Mouse (Mus musculus) lung, embryonic 16.5 days (tissue): ENCODE results near the gene Zpr1. TPM values are rescaled to one million over a fixed set of nuclear protein-coding genes. Genes with fewer than 3 reads are reported as not detected.

Experiments used
- ATAC-seq: fragments of 200-750 bp; cut with Nextera tagmentation; 2 replicates; pipeline ENCODE4 v1.8.0; 2017; ENCODE audit warnings: low read depth, mild to moderate bottlenecking, moderate library complexity
- H3K27ac ChIP-seq: fragments of 300-500 bp; sonication (generic); 2 replicates; pipeline ENCODE4 v1.5.1; 2014; ENCODE audit warnings: mild to moderate bottlenecking, control low read depth, low read length
- H3K27me3 ChIP-seq: fragments of 300-500 bp; sonication (generic); 2 replicates; pipeline ENCODE4 v1.6.1; 2014; ENCODE audit warnings: low read depth, low read length, mixed read lengths; ENCODE audit not compliant: control insufficient read depth, insufficient read depth
- H3K36me3 ChIP-seq: fragments of 300-500 bp; sonication (generic); 2 replicates; pipeline ENCODE4 v1.6.1; 2014; ENCODE audit warnings: low read length; ENCODE audit not compliant: control insufficient read depth, insufficient read depth
- H3K4me1 ChIP-seq: fragments of 300-500 bp; sonication (generic); replicated peaks from 2 replicates; pipeline ENCODE4 v1.6.1; 2014; ENCODE audit warnings: low read length, mixed read lengths; ENCODE audit not compliant: control insufficient read depth, insufficient read depth
- H3K4me2 ChIP-seq: fragments of 300-500 bp; sonication (generic); 2 replicates; pipeline ENCODE4 v1.6.1; 2014; ENCODE audit warnings: low read depth, low read length, control low read depth
- H3K4me3 ChIP-seq: fragments of 300-500 bp; sonication (generic); 2 replicates; pipeline ENCODE4 v1.5.1; 2014; ENCODE audit warnings: mild to moderate bottlenecking, low read length, control low read depth
- H3K9ac ChIP-seq: fragments of 300-500 bp; sonication (generic); 2 replicates; pipeline ENCODE4 v1.6.1; 2014; ENCODE audit warnings: low read length, control low read depth
- H3K9me3 ChIP-seq: fragments of 300-500 bp; sonication (generic); 2 replicates; pipeline ENCODE4 v1.6.1; 2016; ENCODE audit warnings: low read length; ENCODE audit not compliant: control insufficient read depth
- WGBS: fragments of 180-500 bp; shearing (Covaris S2); extraction: QIAGEN DNeasy Blood & Tissue Kit; methylation state at CpG from one replicate; pipeline ENCODE4 v1.1.7; 2014; 5-methylcytosine and 5-hydroxymethylcytosine counted together
- polyA plus RNA-seq: library from polyadenylated mRNA; unstranded; fragments of >200 nt; fragmentation: Nextera tagmentation; extraction: Ambion mirVana; gene quantifications from 2 replicates; pipeline ENCODE4 v1.2.1, GENCODE M21; 2015

Zpr1 gene
- polyA plus RNA-seq, 1 experiment from 2014 or later, result 44.8 TPM

DNA sequence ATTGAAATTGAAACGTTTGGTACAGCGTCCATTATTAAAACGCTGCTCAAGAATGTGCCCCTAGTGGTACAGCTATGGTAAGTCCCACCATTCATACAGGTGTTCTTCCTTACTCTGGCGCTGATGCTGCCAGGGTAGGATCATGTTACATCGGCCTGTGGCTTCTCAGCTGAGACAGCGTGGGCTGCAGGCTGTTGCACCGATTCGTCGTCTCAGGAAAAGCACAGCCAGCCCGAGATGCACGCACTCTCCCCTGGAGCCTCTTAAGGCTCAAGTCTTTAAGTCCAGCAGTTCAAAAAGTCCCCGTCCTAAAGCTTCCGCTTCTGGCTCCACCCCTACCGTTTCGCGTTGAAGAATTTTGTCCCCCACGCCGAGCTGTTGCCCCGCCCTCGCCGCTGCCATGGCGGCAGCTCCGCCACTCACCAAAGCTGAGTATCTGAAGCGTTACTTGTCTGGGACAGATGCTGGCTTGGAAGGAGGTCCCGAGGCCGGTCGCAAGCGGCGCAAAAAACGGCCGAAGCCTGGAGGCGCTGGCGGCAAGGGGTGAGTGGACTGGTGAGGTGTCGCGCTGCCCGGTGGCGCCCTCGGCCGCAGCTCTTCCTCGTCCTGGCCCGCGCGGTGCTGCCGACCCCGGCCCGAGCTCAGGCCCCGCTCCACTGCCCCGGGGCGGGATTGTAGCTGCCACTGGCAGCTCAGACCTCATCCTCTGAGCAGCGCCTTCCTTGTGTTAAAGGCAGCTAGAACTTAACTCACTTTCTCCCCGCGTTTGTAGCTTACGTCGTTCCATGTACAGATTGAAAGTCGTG lies 10.0 kb downstream of the Zpr1 start, which contains the start of gene Bud13:
TSS of gene Bud13 (plus strand) at position 378 of the 806 bp plus-strand sequence.
- peaks cover 11% of the 10 kb centered on the region for H3K4me1 ChIP-seq
- ATAC-seq, result peak; percentile 96
- no peaks in the 10 kb centered on the region for H3K9me3 ChIP-seq
- no peaks in the 10 kb centered on the region for H3K27me3 ChIP-seq
- WGBS, result under 1% methylated on average over 55 of the region's 55 CpGs
- H3K4me3 ChIP-seq, result peak within 1 kb of the TSS; percentile 83
- peak within 1 kb of the TSS; percentile 89 for H3K27ac ChIP-seq
- peaks cover 25% of the 10 kb centered on the region for H3K36me3 ChIP-seq
- H3K9ac ChIP-seq, result peak within 1 kb of the TSS; percentile 92
- peak within 1 kb of the TSS; percentile 71 for H3K4me2 ChIP-seq

- Histone ChIP-seq H3K27ac (no peak overlapping the region), H3K4me1 (no peaks in the 10 kb centered on the region), H3K4me2 (no peak overlapping the region), H3K9me3 (no peaks in the 10 kb centered on the region), H3K4me3 (no peak overlapping the region), H3K27me3 (no peaks in the 10 kb centered on the region), H3K36me3 (peaks cover 26% of the 10 kb centered on the region; the same call in 1 of the 2 replicates), H3K9ac (no peak overlapping the region)
- 81% methylated on average over 4 of the region's 4 CpGs for WGBS
- ATAC-seq, result no peak
Observed at GRCm38 (mm10) chr9:46298381-46298780, 25.5 kb downstream of the Zpr1 start.

GRCm38 (mm10) chr9:46302142-46302541 lies 29.3 kb downstream of the Zpr1 start:
- WGBS, result 13% methylated on average over 2 of the region's 2 CpGs

GRCm38 (mm10) chr9:46309121-46309520 lies 36.3 kb downstream of the Zpr1 start:
- no peak for ATAC-seq
- 11% methylated on average over 7 of the region's 7 CpGs for WGBS
- H3K4me2 ChIP-seq, result no peak overlapping the region

More at GRCm38 (mm10) chr9:46302142-46302541, 29.3 kb downstream of the Zpr1 start:
- peak; percentile 61; the same call in 1 of the 2 replicates for ATAC-seq
- Histone ChIP-seq H3K36me3 (peaks cover 13% of the 10 kb centered on the region; the same call in 1 of the 2 replicates), H3K4me3 (no peak overlapping the region), H3K4me1 (no peaks in the 10 kb centered on the region), H3K4me2 (no peak overlapping the region), H3K27ac (no peak overlapping the region), H3K9me3 (no peaks in the 10 kb centered on the region), H3K27me3 (no peaks in the 10 kb centered on the region), H3K9ac (no peak overlapping the region)

DNA sequence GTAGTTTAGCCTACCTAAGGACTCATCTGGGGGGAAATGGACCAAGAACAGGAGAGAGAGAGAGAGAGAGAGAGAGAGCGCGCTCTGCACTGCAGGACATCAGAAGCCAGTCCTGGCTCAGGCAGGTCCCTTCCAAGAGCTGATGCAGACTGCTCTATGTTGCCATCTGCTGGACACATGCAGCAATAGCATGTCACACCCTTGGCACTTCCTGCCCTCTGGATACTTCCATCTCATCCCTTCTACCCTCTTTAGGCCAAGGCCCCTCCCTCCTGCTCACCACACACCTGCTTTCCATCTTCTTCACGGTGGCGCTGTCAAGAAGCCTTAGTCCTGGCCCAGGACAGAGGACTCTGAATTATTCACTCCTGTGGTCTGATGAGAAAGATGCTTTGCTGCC lies 41.6 kb downstream of the Zpr1 start:
- 8% methylated on average over 4 of the region's 4 CpGs for WGBS
- H3K27ac ChIP-seq, result no peak overlapping the region

More at GRCm38 (mm10) chr9:46309121-46309520, 36.3 kb downstream of the Zpr1 start:
- H3K36me3 ChIP-seq, result no peaks in the 10 kb centered on the region
- H3K4me1 ChIP-seq, result no peaks in the 10 kb centered on the region
- no peak overlapping the region for H3K27ac ChIP-seq
- H3K4me3 ChIP-seq, result no peak overlapping the region
- no peaks in the 10 kb centered on the region for H3K27me3 ChIP-seq
- H3K9me3 ChIP-seq, result no peaks in the 10 kb centered on the region
- H3K9ac ChIP-seq, result no peak overlapping the region

GRCm38 (mm10) chr9:46314921-46315320 lies 42.1 kb downstream of the Zpr1 start:
- no peak overlapping the region for H3K4me2 ChIP-seq
- H3K4me1 ChIP-seq, result no peaks in the 10 kb centered on the region
- H3K9ac ChIP-seq, result no peak overlapping the region
- no peaks in the 10 kb centered on the region for H3K27me3 ChIP-seq
- H3K36me3 ChIP-seq, result no peaks in the 10 kb centered on the region
- H3K9me3 ChIP-seq, result no peaks in the 10 kb centered on the region
- ATAC-seq, result no peak
- no peak overlapping the region for H3K27ac ChIP-seq
- no peak overlapping the region for H3K4me3 ChIP-seq
- WGBS, result 41% methylated on average over 2 of the region's 2 CpGs

More for the DNA sequence above, 41.6 kb downstream of the Zpr1 start:
- Histone ChIP-seq H3K27me3 (no peaks in the 10 kb centered on the region), H3K36me3 (no peaks in the 10 kb centered on the region), H3K9ac (no peak overlapping the region), H3K4me1 (no peaks in the 10 kb centered on the region), H3K9me3 (no peaks in the 10 kb centered on the region), H3K4me3 (no peak overlapping the region), H3K4me2 (no peak overlapping the region)
- ATAC-seq, result peak; percentile 54

DNA sequence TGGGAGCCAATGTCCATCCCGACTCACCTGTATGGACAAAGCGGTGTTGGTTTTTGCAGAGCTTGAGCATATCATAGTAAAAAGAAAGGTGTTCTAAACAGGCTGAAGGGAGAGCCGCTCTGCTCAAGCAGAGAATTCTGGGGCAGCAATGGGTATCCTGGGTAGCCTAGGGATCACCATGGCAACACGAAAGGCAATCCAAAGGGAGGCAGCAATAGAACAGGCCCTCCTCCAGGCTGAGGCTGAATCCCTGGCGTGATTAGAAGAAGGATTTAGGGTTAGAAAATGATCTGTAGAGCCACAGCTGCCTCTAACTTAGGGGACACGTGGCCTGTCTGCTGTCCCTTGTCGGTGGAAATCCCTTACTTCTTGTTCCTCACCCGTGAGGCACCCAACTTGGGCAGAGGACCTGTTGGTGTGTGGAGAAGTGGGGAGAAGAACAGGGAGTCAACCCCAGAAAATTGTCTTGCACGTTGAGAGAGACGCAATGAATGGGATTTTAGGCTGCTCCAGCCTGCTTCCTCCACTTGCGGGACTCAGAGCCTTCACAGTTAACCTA lies 43.0 kb downstream of the Zpr1 start:
- no peak overlapping the region for H3K27ac ChIP-seq
- ATAC-seq, result no peak
- 56% methylated on average over 11 of the region's 11 CpGs for WGBS
- no peaks in the 10 kb centered on the region for H3K36me3 ChIP-seq
- H3K4me3 ChIP-seq, result no peak overlapping the region
- no peaks in the 10 kb centered on the region for H3K9me3 ChIP-seq
- no peaks in the 10 kb centered on the region for H3K4me1 ChIP-seq
- H3K27me3 ChIP-seq, result no peaks in the 10 kb centered on the region
- no peak overlapping the region for H3K9ac ChIP-seq
- H3K4me2 ChIP-seq, result no peak overlapping the region

DNA sequence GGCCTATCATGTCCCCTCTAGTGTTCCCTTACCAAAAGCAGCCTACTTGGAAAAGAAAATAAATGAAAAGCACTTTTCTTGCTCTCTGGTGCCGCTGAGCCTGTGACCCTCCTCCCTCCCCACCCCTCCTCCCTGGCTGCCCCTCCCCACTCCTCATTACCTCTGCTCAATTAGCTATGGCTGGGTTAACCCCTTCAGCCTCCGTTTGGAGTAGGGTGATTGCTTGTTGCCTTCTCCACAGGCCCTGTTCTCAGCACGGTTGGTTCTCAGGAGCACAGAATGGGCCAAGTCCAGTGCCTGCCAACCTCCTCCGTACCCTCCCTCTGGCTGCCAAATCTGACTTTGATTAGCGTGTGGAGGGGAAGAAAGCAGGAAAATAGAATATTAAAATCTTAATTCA lies 43.5 kb downstream of the Zpr1 start:
- no peaks in the 10 kb centered on the region for H3K4me1 ChIP-seq
- no peaks in the 10 kb centered on the region for H3K27me3 ChIP-seq
- 39% methylated on average over 5 of the region's 5 CpGs for WGBS
- H3K4me3 ChIP-seq, result no peak overlapping the region
- no peak overlapping the region for H3K4me2 ChIP-seq
- no peaks in the 10 kb centered on the region for H3K36me3 ChIP-seq
- no peak overlapping the region for H3K9ac ChIP-seq
- H3K27ac ChIP-seq, result no peak overlapping the region
- ATAC-seq, result no peak
- no peaks in the 10 kb centered on the region for H3K9me3 ChIP-seq

- no peaks in the 10 kb centered on the region for H3K9me3 ChIP-seq
- ATAC-seq, result no peak
- no peaks in the 10 kb centered on the region for H3K36me3 ChIP-seq
- 65% methylated on average over 8 of the region's 8 CpGs for WGBS
- H3K4me2 ChIP-seq, result no peak overlapping the region
- no peaks in the 10 kb centered on the region for H3K4me1 ChIP-seq
- H3K27ac ChIP-seq, result no peak overlapping the region
- no peak overlapping the region for H3K4me3 ChIP-seq
- H3K9ac ChIP-seq, result no peak overlapping the region
- no peaks in the 10 kb centered on the region for H3K27me3 ChIP-seq
Observed at GRCm38 (mm10) chr9:46316909-46317308, 44.0 kb downstream of the Zpr1 start.
